Mouse (Mus musculus) neural tube, embryonic 12.5 days (tissue): ENCODE results near the gene Vwf. TPM values are rescaled to one million over a fixed set of nuclear protein-coding genes. Genes with fewer than 3 reads are reported as not detected.

Source experiments
- ATAC-seq: fragments of 200-750 bp; cut with Nextera tagmentation; 2 replicates; pipeline ENCODE4 v1.8.0; 2017; ENCODE audit warnings: low read depth, mild to moderate bottlenecking, moderate TSS enrichment, moderate library complexity; ENCODE audit not compliant: low FRiP score
- H3K27ac ChIP-seq: fragments of 300-500 bp; sonication (generic); 2 replicates; pipeline ENCODE4 v1.5.1; 2016
- H3K27me3 ChIP-seq: fragments of 300-500 bp; sonication (generic); replicated peaks from 2 replicates; pipeline ENCODE4 v1.6.1; 2016; ENCODE audit warnings: mild to moderate bottlenecking
- H3K36me3 ChIP-seq: fragments of 300-500 bp; sonication (generic); 2 replicates; pipeline ENCODE4 v1.6.1; 2016; ENCODE audit warnings: mild to moderate bottlenecking
- H3K4me1 ChIP-seq: fragments of 300-500 bp; sonication (generic); 2 replicates; pipeline ENCODE4 v1.6.1; 2016
- H3K4me2 ChIP-seq: fragments of 300-500 bp; sonication (generic); replicated peaks from 2 replicates; pipeline ENCODE4 v1.6.1; 2016; ENCODE audit warnings: mild to moderate bottlenecking
- H3K4me3 ChIP-seq: fragments of 300-500 bp; sonication (generic); 2 replicates; pipeline ENCODE4 v1.5.1; 2016
- H3K9ac ChIP-seq: fragments of 300-500 bp; sonication (generic); 2 replicates; pipeline ENCODE4 v1.6.1; 2016; ENCODE audit warnings: mild to moderate bottlenecking
- H3K9me3 ChIP-seq: fragments of 300-500 bp; sonication (generic); 2 replicates; pipeline ENCODE4 v1.6.1; 2016; ENCODE audit warnings: mild to moderate bottlenecking
- WGBS: fragments of 180-500 bp; shearing (Covaris S2); methylation state at CpG from one replicate; pipeline ENCODE4 v1.1.7; 2016; 5-methylcytosine and 5-hydroxymethylcytosine counted together
- polyA plus RNA-seq: library from polyadenylated mRNA; unstranded; fragments of >200 nt; fragmentation: Nextera tagmentation; extraction: Ambion mirVana; gene quantifications from 2 replicates; pipeline ENCODE4 v1.2.1, GENCODE M21; 2016

Gene Vwf
- polyA plus RNA-seq, 1 experiment from 2014 or later: 12.3 TPM

GRCm38 (mm10) chr6:125524027-125524426, 22.5 kb upstream of the Vwf start:
- Histone ChIP-seq H3K27me3 (no peaks in the 10 kb centered on the region), H3K4me2 (no peak overlapping the region), H3K4me3 (no peak overlapping the region), H3K4me1 (no peaks in the 10 kb centered on the region), H3K36me3 (no peaks in the 10 kb centered on the region), H3K9ac (no peak overlapping the region), H3K27ac (no peak overlapping the region), H3K9me3 (no peaks in the 10 kb centered on the region)
- ATAC-seq: no peak
- 85% methylated on average over 6 of the region's 6 CpGs for WGBS

- Histone ChIP-seq H3K4me3 (no peak overlapping the region), H3K9ac (no peak overlapping the region), H3K4me1 (no peaks in the 10 kb centered on the region), H3K27ac (no peak overlapping the region), H3K4me2 (no peak overlapping the region), H3K36me3 (no peaks in the 10 kb centered on the region), H3K27me3 (no peaks in the 10 kb centered on the region), H3K9me3 (no peaks in the 10 kb centered on the region)
- WGBS: 69% methylated on average over 3 of the region's 3 CpGs
- no peak for ATAC-seq
These were observed 20.5 kb upstream of the Vwf start for GRCm38 (mm10) chr6:125526066-125526465.

GRCm38 (mm10) chr6:125528614-125529200, 17.9 kb upstream of the Vwf start:
- Histone ChIP-seq H3K4me2 (no peak overlapping the region), H3K4me3 (no peak overlapping the region), H3K27me3 (no peaks in the 10 kb centered on the region), H3K9me3 (no peaks in the 10 kb centered on the region), H3K4me1 (no peaks in the 10 kb centered on the region), H3K36me3 (no peaks in the 10 kb centered on the region), H3K27ac (no peak overlapping the region), H3K9ac (no peak overlapping the region)
- 84% methylated on average over 9 of the region's 9 CpGs for WGBS
- no peak for ATAC-seq

GRCm38 (mm10) chr6:125529479-125529878, 17.1 kb upstream of the Vwf start:
- ATAC-seq: no peak
- Histone ChIP-seq H3K9ac (no peak overlapping the region), H3K27me3 (no peaks in the 10 kb centered on the region), H3K4me1 (no peaks in the 10 kb centered on the region), H3K4me3 (no peak overlapping the region), H3K9me3 (no peaks in the 10 kb centered on the region), H3K4me2 (no peak overlapping the region), H3K36me3 (no peaks in the 10 kb centered on the region), H3K27ac (no peak overlapping the region)
- 85% methylated on average over 5 of the region's 5 CpGs for WGBS

- Histone ChIP-seq H3K4me1 (no peaks in the 10 kb centered on the region), H3K27ac (no peak overlapping the region), H3K9me3 (no peaks in the 10 kb centered on the region), H3K36me3 (no peaks in the 10 kb centered on the region), H3K4me2 (no peak overlapping the region), H3K4me3 (no peak overlapping the region), H3K27me3 (no peaks in the 10 kb centered on the region), H3K9ac (no peak overlapping the region)
- ATAC-seq: no peak
- WGBS: 88% methylated on average over 11 of the region's 11 CpGs
These were observed 13.4 kb upstream of the Vwf start for GRCm38 (mm10) chr6:125533104-125533650.

GRCm38 (mm10) chr6:125534990-125535389, 11.6 kb upstream of the Vwf start:
- Histone ChIP-seq H3K9me3 (no peaks in the 10 kb centered on the region), H3K4me1 (no peaks in the 10 kb centered on the region), H3K36me3 (no peaks in the 10 kb centered on the region), H3K9ac (no peak overlapping the region), H3K27ac (no peak overlapping the region), H3K4me3 (no peak overlapping the region), H3K4me2 (no peak overlapping the region), H3K27me3 (no peaks in the 10 kb centered on the region)
- 89% methylated on average over 5 of the region's 5 CpGs for WGBS
- no peak for ATAC-seq

GRCm38 (mm10) chr6:125538469-125538868, 8.1 kb upstream of the Vwf start:
- Histone ChIP-seq H3K9ac (no peak overlapping the region), H3K4me2 (no peak overlapping the region), H3K4me3 (no peak overlapping the region), H3K27ac (no peak overlapping the region), H3K27me3 (peaks cover 5% of the 10 kb centered on the region; the same call in 1 of the 2 replicates), H3K36me3 (no peaks in the 10 kb centered on the region), H3K9me3 (no peaks in the 10 kb centered on the region), H3K4me1 (no peaks in the 10 kb centered on the region)
- 88% methylated on average over 5 of the region's 5 CpGs for WGBS
- ATAC-seq: no peak

- Histone ChIP-seq H3K9ac (no peak overlapping the region), H3K4me1 (no peaks in the 10 kb centered on the region), H3K27me3 (peaks cover 5% of the 10 kb centered on the region; the same call in 1 of the 2 replicates), H3K4me3 (no peak overlapping the region), H3K27ac (no peak overlapping the region), H3K9me3 (no peaks in the 10 kb centered on the region), H3K36me3 (no peaks in the 10 kb centered on the region), H3K4me2 (no peak overlapping the region)
- 77% methylated on average over 8 of the region's 8 CpGs for WGBS
- ATAC-seq: no peak
These were observed 7.2 kb upstream of the Vwf start for GRCm38 (mm10) chr6:125539423-125539822.

GRCm38 (mm10) chr6:125540199-125540598, 6.4 kb upstream of the Vwf start:
- Histone ChIP-seq H3K27me3 (peaks cover 5% of the 10 kb centered on the region; the same call in 1 of the 2 replicates), H3K9me3 (no peaks in the 10 kb centered on the region), H3K4me1 (no peaks in the 10 kb centered on the region), H3K27ac (no peak overlapping the region), H3K4me2 (no peak overlapping the region), H3K36me3 (no peaks in the 10 kb centered on the region), H3K4me3 (no peak overlapping the region), H3K9ac (no peak overlapping the region)
- 85% methylated on average over 10 of the region's 10 CpGs for WGBS
- no peak for ATAC-seq

- Histone ChIP-seq H3K9me3 (no peaks in the 10 kb centered on the region), H3K9ac (no peak overlapping the region), H3K4me2 (no peak overlapping the region), H3K4me3 (no peak overlapping the region), H3K27ac (no peak overlapping the region), H3K36me3 (no peaks in the 10 kb centered on the region), H3K27me3 (peaks cover 5% of the 10 kb centered on the region; the same call in 1 of the 2 replicates), H3K4me1 (no peaks in the 10 kb centered on the region)
- WGBS: 89% methylated on average over 6 of the region's 6 CpGs
- ATAC-seq: no peak
These were observed 5.7 kb upstream of the Vwf start for GRCm38 (mm10) chr6:125540826-125541225.

GRCm38 (mm10) chr6:125541296-125541695, 5.3 kb upstream of the Vwf start:
- WGBS: 86% methylated on average over 6 of the region's 6 CpGs
- Histone ChIP-seq H3K36me3 (no peaks in the 10 kb centered on the region), H3K27ac (no peak overlapping the region), H3K9ac (no peak overlapping the region), H3K27me3 (peaks cover 5% of the 10 kb centered on the region; the same call in 1 of the 2 replicates), H3K4me3 (no peak overlapping the region), H3K4me1 (no peaks in the 10 kb centered on the region), H3K9me3 (no peaks in the 10 kb centered on the region), H3K4me2 (no peak overlapping the region)
- ATAC-seq: no peak

- no peak overlapping the region for H3K4me2 ChIP-seq
- ATAC-seq: no peak
- no peak overlapping the region for H3K9ac ChIP-seq
- no peaks in the 10 kb centered on the region for H3K36me3 ChIP-seq
- H3K4me3 ChIP-seq: no peak overlapping the region
- no peaks in the 10 kb centered on the region for H3K4me1 ChIP-seq
- H3K27me3 ChIP-seq: no peaks in the 10 kb centered on the region
- H3K27ac ChIP-seq: no peak overlapping the region
- no peaks in the 10 kb centered on the region for H3K9me3 ChIP-seq
- WGBS: 75% methylated on average over 10 of the region's 10 CpGs
These were observed 1.8 kb downstream of the Vwf start for GRCm38 (mm10) chr6:125548406-125548805.

- no peak overlapping the region for H3K9ac ChIP-seq
- ATAC-seq: no peak
These were observed 3.6 kb downstream of the Vwf start for GRCm38 (mm10) chr6:125550172-125550571.

More at GRCm38 (mm10) chr6:125550172-125550571, 3.6 kb downstream of the Vwf start:
- Histone ChIP-seq H3K9me3 (no peaks in the 10 kb centered on the region), H3K4me1 (no peaks in the 10 kb centered on the region), H3K4me2 (no peak overlapping the region), H3K27ac (no peak overlapping the region), H3K27me3 (no peaks in the 10 kb centered on the region), H3K4me3 (no peak overlapping the region), H3K36me3 (no peaks in the 10 kb centered on the region)
- whole genome bisulfite sequencing: 81% methylated on average over 5 of the region's 5 CpGs
